Mouse (Mus musculus): ENCODE data around the gene Nhlh1.

The Nhlh1 gene

GRCm38 (mm10) chr1:172016660-172017516 lies 40.5 kb downstream of the Nhlh1 start:
- DNase-seq (ENCODE audit: low read depth, low spot score), result no peak

GRCm38 (mm10) chr1:172016031-172016430 lies 41.3 kb downstream of the Nhlh1 start:
- no peak for DNase-seq (ENCODE audit: low read depth, low spot score)

GRCm38 (mm10) chr1:172015312-172015939 lies 41.9 kb downstream of the Nhlh1 start:
- DNase-seq (ENCODE audit: low read depth, low spot score), result no peak

GRCm38 (mm10) chr1:172014771-172015170 lies 42.6 kb downstream of the Nhlh1 start:
- DNase-seq (ENCODE audit: low read depth, low spot score), result no peak

GRCm38 (mm10) chr1:172012030-172012429 lies 45.3 kb downstream of the Nhlh1 start:
- DNase-seq (ENCODE audit: low read depth, low spot score), result peak; percentile 15

- DNase-seq (ENCODE audit: low read depth, low spot score), result no peak
Measured at GRCm38 (mm10) chr1:172010042-172010824, 47.1 kb downstream of the Nhlh1 start.

GRCm38 (mm10) chr1:172009406-172009805 lies 48.0 kb downstream of the Nhlh1 start:
- DNase-seq (ENCODE audit: low read depth, low spot score), result no peak

GRCm38 (mm10) chr1:172008351-172008750 lies 49.0 kb downstream of the Nhlh1 start:
- no peak for DNase-seq (ENCODE audit: low read depth, low spot score)

- DNase-seq (ENCODE audit: low read depth, low spot score), result no peak
Measured at GRCm38 (mm10) chr1:172007761-172008160, 49.6 kb downstream of the Nhlh1 start.

All from skeletal muscle tissue, adult 2 months (tissue).